Mouse (Mus musculus) intestine, embryonic 14.5 days (tissue): ENCODE data around the gene Rap1gap. TPM values are rescaled to one million over a fixed set of nuclear protein-coding genes. Genes with fewer than 3 reads are reported as not detected.

Source experiments
- ATAC-seq: fragments of 200-750 bp; cut with Nextera tagmentation; replicated peaks from 2 replicates; pipeline ENCODE4 v1.8.0; 2017; ENCODE audit warnings: low read depth, moderate number of reproducible peaks, moderate TSS enrichment, moderate library complexity; ENCODE audit not compliant: low FRiP score, low TSS enrichment
- DNase-seq: peaks from one replicate; pipeline ENCODE4 v3.0.0-alpha.2; 2018; ENCODE audit warnings: low spot score
- H3K27ac ChIP-seq: fragments of 300-500 bp; sonication (generic); 2 replicates; pipeline ENCODE4 v1.5.1; 2014; ENCODE audit warnings: low read depth, mild to moderate bottlenecking, control low read depth
- H3K27me3 ChIP-seq: fragments of 300-500 bp; sonication (generic); replicated peaks from 2 replicates; pipeline ENCODE4 v1.6.1; 2014; ENCODE audit warnings: low read length, control low read depth; ENCODE audit not compliant: control insufficient read depth, insufficient read depth
- H3K36me3 ChIP-seq: fragments of 300-500 bp; sonication (generic); 2 replicates; pipeline ENCODE4 v1.6.1; 2014; ENCODE audit warnings: low read length, control low read depth; ENCODE audit not compliant: control insufficient read depth, insufficient read depth
- H3K4me1 ChIP-seq: fragments of 300-500 bp; sonication (generic); replicated peaks from 2 replicates; pipeline ENCODE4 v1.6.1; 2014; ENCODE audit warnings: low read length, control low read depth, mixed read lengths; ENCODE audit not compliant: control insufficient read depth, insufficient read depth
- H3K4me2 ChIP-seq: fragments of 300-500 bp; sonication (generic); 2 replicates; pipeline ENCODE4 v1.6.1; 2014; ENCODE audit warnings: low read length
- H3K4me3 ChIP-seq: fragments of 300-500 bp; sonication (generic); 2 replicates; pipeline ENCODE4 v1.5.1; 2014; ENCODE audit warnings: low read depth, low read length, control low read depth, mixed read lengths
- H3K9ac ChIP-seq: fragments of 300-500 bp; sonication (generic); 2 replicates; pipeline ENCODE4 v1.6.1; 2014; ENCODE audit warnings: mild to moderate bottlenecking, low read length
- H3K9me3 ChIP-seq: fragments of 300-500 bp; sonication (generic); 2 replicates; pipeline ENCODE4 v1.6.1; 2016; ENCODE audit warnings: low read length, control low read depth; ENCODE audit not compliant: control insufficient read depth
- WGBS: fragments of 180-500 bp; shearing (Covaris S2); extraction: QIAGEN DNeasy Blood & Tissue Kit; methylation state at CpG from one replicate; pipeline ENCODE4 v1.1.7; 2014; 5-methylcytosine and 5-hydroxymethylcytosine counted together
- polyA plus RNA-seq: library from polyadenylated mRNA; unstranded; fragments of >200 nt; fragmentation: Nextera tagmentation; extraction: Ambion mirVana; gene quantifications from 2 replicates; pipeline ENCODE4 v1.2.1, GENCODE M21; 2014

Rap1gap gene
- polyA plus RNA-seq, 1 experiment from 2014 or later = 15.6 TPM

DNA sequence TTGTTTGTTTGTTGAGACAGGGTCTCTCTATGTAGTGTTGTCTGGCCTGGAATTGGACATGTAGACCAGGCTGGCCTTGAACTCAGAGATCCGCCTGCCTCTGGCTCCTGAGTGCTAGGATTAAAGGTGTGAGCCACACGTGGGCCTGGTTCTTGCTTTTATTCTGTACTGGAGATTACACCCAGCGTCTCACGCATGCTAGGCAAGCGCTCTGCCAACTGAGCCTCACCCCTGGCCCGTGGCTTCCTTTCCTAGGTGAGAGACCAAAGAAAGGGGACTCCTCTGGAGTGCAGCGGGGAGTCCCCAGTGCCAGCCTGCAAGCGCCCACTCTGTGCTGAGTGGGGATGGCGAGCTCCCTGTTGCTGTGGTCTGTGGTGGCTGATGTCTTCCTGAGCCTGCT lies 14.0 kb downstream of the Rap1gap start:
- no peak overlapping the region for H3K4me3 ChIP-seq
- no peaks in the 10 kb centered on the region for H3K9me3 ChIP-seq
- peaks cover 34% of the 10 kb centered on the region for H3K27me3 ChIP-seq
- DNase-seq (no peak), ATAC-seq (no peak)
- H3K9ac ChIP-seq = no peak overlapping the region
- H3K36me3 ChIP-seq = no peaks in the 10 kb centered on the region
- H3K4me1 ChIP-seq = peaks cover 4% of the 10 kb centered on the region; the same call in 1 of the 2 replicates
- H3K27ac ChIP-seq = no peak overlapping the region
- whole genome bisulfite sequencing = 78% methylated on average over 9 of the region's 9 CpGs
- no peak overlapping the region for H3K4me2 ChIP-seq

DNA sequence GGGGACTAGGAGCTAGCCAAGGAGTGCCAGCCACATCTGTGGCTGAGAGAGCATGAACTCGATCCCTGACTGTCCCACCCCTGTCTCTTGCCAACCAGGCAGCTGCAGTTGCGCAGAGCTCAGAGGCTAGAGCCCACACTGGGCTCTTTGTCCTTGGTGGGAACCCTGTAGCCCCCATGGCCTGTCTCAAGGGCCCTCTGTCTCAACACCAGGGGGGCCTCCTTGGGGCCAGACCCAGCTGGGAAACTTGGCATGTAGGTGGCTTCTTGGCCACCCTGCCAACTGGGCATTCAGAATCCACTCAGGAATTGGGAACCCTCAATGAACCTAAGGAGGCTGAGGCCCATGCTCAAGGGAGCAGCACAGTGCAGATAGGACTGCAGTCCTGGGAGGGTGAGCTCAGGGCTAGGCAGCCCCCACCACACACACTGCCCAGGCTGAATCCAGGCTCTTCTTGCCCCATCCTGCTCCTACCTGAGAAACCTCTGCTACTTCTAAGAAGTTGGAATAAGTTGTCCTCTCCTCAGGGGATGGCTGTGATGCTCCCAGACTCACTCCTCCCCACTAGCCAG lies 15.5 kb downstream of the Rap1gap start:
- no peak overlapping the region for H3K4me3 ChIP-seq
- H3K9me3 ChIP-seq = no peaks in the 10 kb centered on the region
- peaks cover 4% of the 10 kb centered on the region; the same call in 1 of the 2 replicates for H3K4me1 ChIP-seq
- H3K4me2 ChIP-seq = no peak overlapping the region
- H3K27me3 ChIP-seq = peaks cover 33% of the 10 kb centered on the region
- no peak overlapping the region for H3K9ac ChIP-seq
- no peak overlapping the region for H3K27ac ChIP-seq
- DNase-seq (no peak), ATAC-seq (no peak)
- WGBS = 82% methylated on average over 2 of the region's 2 CpGs
- no peaks in the 10 kb centered on the region for H3K36me3 ChIP-seq

DNA sequence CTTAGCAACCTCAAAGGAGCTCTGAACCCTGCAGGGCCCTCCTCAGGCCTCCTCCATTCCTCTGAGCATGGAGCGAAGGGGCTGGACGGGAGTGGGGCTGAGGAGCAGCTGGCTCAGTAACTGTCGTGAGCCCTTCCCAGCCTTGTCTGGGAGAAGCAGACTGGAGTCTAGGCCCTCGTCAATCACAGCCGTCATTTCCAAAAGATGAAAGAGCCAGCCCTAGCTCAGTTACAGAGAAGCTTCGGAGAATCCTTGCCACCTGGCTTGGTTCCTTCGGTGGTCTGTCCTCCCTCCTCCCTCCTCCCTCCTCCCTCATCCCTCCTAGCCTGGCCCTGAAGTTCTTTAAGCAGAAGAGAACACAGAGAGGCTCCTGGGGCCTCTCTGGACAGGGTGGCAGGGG lies 16.2 kb downstream of the Rap1gap start:
- H3K4me3 ChIP-seq = no peak overlapping the region
- ATAC-seq = no peak
- H3K27ac ChIP-seq = no peak overlapping the region
- H3K4me2 ChIP-seq = no peak overlapping the region
- WGBS = 20% methylated on average over 7 of the region's 7 CpGs
- peaks cover 4% of the 10 kb centered on the region; the same call in 1 of the 2 replicates for H3K4me1 ChIP-seq
- H3K36me3 ChIP-seq = no peaks in the 10 kb centered on the region
- H3K27me3 ChIP-seq = peaks cover 31% of the 10 kb centered on the region
- H3K9me3 ChIP-seq = no peaks in the 10 kb centered on the region
- no peak overlapping the region for H3K9ac ChIP-seq
- no peak for DNase-seq

DNA sequence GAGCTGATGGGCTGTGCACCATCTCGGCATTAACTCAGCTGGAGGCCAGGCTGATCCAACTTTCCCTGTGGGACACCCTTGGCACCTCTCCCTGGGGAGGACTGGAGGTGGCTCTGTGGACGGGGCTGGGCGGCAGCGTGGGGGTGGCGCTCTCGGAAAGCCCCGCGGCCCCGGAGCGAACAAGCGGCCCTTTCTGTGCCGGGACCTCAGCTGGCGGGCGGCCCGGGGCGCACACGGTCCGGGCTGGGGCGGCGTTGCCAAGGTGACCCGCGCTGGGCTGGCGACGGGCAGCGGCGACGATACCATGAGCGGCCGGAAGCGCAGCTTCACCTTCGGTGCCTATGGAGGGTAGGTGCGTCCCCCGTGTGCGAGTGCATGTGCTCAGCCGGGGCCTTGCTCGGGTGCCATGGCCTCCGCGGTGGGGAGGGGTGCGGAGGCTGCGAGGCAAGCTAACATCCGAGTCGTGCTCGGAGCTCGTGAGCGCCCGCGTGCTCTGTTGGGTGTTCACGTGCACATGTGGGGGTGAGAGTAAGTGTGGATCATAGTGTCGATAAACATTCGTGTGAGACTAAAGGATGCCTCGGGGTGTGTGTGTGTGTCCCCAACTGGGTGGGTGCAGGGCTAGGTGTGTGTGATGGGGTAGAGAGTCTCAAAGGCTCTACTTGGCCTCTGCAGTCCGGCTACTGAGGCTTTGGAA lies 17.0 kb downstream of the Rap1gap start:
- DNase-seq = no peak
- peak overlapping the region; percentile 53 for H3K4me2 ChIP-seq
- H3K4me3 ChIP-seq = peak overlapping the region; percentile 24
- 0 out of 2 replicates have a peak overlapping the region, but pooled peaks have one; percentile 7 for H3K9ac ChIP-seq
- H3K9me3 ChIP-seq = no peaks in the 10 kb centered on the region
- peaks cover 31% of the 10 kb centered on the region for H3K27me3 ChIP-seq
- no peak overlapping the region for H3K27ac ChIP-seq
- WGBS = 5% methylated on average over 48 of the region's 52 CpGs
- no peak for ATAC-seq
- peaks cover 4% of the 10 kb centered on the region; the same call in 1 of the 2 replicates for H3K4me1 ChIP-seq
- no peaks in the 10 kb centered on the region for H3K36me3 ChIP-seq

DNA sequence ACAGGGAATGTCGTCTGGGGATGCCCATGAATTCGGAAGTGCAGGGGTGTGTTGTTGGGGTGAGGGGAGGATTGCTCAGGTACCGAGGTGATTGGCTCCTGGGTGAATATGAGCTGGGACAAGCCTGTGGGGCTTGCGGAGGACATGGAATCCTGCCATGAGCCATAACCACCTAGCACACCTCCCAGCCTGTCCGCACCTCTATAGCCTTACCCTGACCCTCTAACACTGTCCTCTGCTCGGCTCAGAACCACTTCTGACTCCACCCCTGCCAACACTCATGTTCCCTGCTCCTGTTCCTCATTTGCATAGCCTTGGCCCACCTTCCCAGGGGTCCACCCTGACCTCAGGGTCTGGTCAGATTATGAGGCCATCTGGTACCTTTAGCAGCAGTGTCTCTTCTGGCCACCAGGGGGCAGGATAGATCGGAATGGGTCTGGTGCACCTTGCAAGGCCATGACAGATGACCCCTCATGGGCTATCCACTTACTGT lies 18.5 kb downstream of the Rap1gap start:
- no peaks in the 10 kb centered on the region for H3K9me3 ChIP-seq
- H3K4me1 ChIP-seq = peaks cover 4% of the 10 kb centered on the region; the same call in 1 of the 2 replicates
- H3K4me2 ChIP-seq = no peak overlapping the region
- H3K36me3 ChIP-seq = no peaks in the 10 kb centered on the region
- WGBS = 43% methylated on average over 7 of the region's 7 CpGs
- ATAC-seq = no peak
- no peak overlapping the region for H3K4me3 ChIP-seq
- H3K27me3 ChIP-seq = peaks cover 31% of the 10 kb centered on the region
- no peak for DNase-seq
- H3K9ac ChIP-seq = no peak overlapping the region
- no peak overlapping the region for H3K27ac ChIP-seq

DNA sequence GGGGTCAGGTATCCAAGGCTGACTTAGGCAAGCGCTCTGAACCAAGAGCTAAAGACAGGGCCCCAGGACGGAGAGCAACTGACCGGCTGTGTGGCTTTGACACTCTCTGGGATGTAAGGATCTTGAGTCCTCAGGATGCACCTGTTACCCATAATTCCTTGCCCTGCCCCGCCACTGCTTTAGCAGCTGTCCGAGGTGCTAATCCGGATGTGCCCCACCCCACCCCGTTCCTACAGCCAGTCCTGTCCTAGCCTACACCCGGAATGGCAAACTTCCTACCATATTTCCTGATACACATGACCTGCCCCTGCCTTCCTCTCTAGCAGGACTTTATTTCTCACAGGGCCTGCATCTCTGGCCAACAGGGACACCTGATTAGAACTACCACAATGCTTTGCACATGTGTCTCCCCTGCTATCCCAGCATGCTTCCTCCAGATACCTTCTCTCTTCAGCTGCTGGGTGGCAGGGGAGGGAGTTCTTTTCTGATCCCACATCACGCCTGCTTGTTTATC lies 20.4 kb downstream of the Rap1gap start:
- WGBS = 25% methylated on average over 9 of the region's 9 CpGs
- ATAC-seq (no peak), DNase-seq (no peak)
- H3K27me3 ChIP-seq = peaks cover 28% of the 10 kb centered on the region
- no peak overlapping the region for H3K4me2 ChIP-seq
- H3K4me3 ChIP-seq = no peak overlapping the region
- no peaks in the 10 kb centered on the region for H3K36me3 ChIP-seq
- peaks cover 4% of the 10 kb centered on the region; the same call in 1 of the 2 replicates for H3K4me1 ChIP-seq
- no peaks in the 10 kb centered on the region for H3K9me3 ChIP-seq
- no peak overlapping the region for H3K27ac ChIP-seq
- H3K9ac ChIP-seq = no peak overlapping the region

DNA sequence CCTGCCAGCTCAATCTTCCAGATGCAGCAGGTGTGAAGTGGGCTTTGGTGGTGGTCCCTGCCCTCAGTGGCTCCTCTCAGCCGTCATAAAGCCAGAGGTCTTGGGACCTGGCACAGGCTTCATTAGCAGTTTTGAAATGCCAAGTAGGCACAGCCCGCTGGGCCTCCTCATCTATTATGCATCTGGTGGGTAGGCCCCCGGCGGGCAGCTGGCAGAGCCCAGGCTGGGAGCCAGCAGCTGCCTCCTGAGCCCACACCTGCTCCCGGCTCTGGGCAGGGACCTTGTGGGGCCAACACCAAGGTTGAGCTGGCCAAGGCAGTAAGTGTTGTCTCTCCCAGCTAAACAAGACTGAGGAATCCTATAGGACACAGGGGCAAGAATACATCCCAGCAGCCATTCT lies 21.8 kb downstream of the Rap1gap start:
- Histone ChIP-seq H3K4me1 (peaks cover 2% of the 10 kb centered on the region; the same call in 1 of the 2 replicates), H3K4me3 (no peak overlapping the region), H3K4me2 (no peak overlapping the region), H3K9me3 (no peaks in the 10 kb centered on the region), H3K36me3 (no peaks in the 10 kb centered on the region), H3K9ac (no peak overlapping the region), H3K27ac (no peak overlapping the region), H3K27me3 (peaks cover 13% of the 10 kb centered on the region)
- 80% methylated on average over 5 of the region's 5 CpGs for WGBS
- DNase-seq (no peak), ATAC-seq (no peak)

DNA sequence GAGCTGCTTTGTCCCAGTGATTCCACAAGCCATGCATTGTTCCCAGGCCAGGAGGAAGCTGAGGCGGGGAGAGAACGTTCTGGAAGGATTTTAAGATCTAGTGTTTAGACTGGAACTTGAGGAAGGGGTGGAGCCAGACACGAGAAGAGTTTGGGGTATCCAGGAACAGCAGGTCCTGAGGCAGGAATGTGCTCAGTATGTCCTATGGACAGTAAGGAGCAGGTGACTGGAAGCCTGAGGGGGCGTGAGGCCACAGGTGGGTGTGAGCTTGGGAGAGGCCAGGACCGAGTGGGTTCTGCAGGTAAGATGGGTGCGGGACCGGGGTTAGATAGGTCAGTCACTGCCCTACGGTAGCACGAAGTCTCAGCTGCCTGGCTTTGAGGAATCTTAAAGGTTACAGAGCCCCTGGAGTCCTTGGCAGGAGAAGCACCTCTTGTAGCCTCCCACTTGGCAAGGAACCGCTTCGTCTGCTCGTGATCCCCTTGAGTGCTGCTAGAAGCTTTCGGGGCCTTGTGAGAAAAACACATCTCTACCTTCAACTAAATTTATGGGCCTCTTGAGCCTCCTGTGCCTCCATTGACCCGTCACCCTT lies 22.8 kb downstream of the Rap1gap start:
- no peaks in the 10 kb centered on the region for H3K36me3 ChIP-seq
- no peak overlapping the region for H3K9ac ChIP-seq
- ATAC-seq (no peak), DNase-seq (no peak)
- no peaks in the 10 kb centered on the region for H3K4me1 ChIP-seq
- no peak overlapping the region for H3K4me2 ChIP-seq
- 63% methylated on average over 14 of the region's 14 CpGs for WGBS
- no peak overlapping the region for H3K4me3 ChIP-seq
- H3K27ac ChIP-seq = no peak overlapping the region
- peaks cover 3% of the 10 kb centered on the region for H3K27me3 ChIP-seq
- no peaks in the 10 kb centered on the region for H3K9me3 ChIP-seq
